Mouse (Mus musculus) Patski (cell line): ENCODE measurements at regions not wholly inside any gene's neighbourhood (a gene's known extent, or its start where the extent isn't known, plus 50 kb on each side); places are given as distances from the start of the nearest gene placed in this dataset.

Source experiments
- ATAC-seq: fragments of 100-300 bp; one replicate; pipeline ENCODE4 v1.8.0; 2021
- CTCF ChIA-PET: fragments of 350-600 bp; sonication (Branson Sonifier 250); formaldehyde crosslinking; loops from one replicate; lab custom pipeline; 2022; ENCODE audit warnings: inconsistent platforms; lab: Charles Lee
- POLR2A ChIA-PET: fragments of 350-600 bp; sonication (Branson Sonifier 250); formaldehyde crosslinking; loops from one replicate; lab custom pipeline; 2022; ENCODE audit warnings: antibody characterized with exemption, inconsistent platforms; lab: Charles Lee
- DNase-seq: peaks from one replicate; pipeline ENCODE4 v3.0.0-alpha.2; 2011; ENCODE audit warnings: low read depth, low spot score
- H3K27me3 ChIP-seq: fragments of 371-371 bp; one replicate; pipeline ENCODE4 v1.5.1; 2021
- CTCF ChIP-seq: fragments of 100-300 bp; IDR thresholded peaks from one replicate; pipeline ENCODE4 v1.5.1; 2021
- in situ Hi-C: fragments of 300-500 bp; cut with MboI; formaldehyde crosslinking; loops from 3 replicates; pipeline ENCODE4 v1.11.1; 2018; ENCODE audit warnings: low pct_unique_long_range_greater_than_20kb, mixed read lengths

DNA sequence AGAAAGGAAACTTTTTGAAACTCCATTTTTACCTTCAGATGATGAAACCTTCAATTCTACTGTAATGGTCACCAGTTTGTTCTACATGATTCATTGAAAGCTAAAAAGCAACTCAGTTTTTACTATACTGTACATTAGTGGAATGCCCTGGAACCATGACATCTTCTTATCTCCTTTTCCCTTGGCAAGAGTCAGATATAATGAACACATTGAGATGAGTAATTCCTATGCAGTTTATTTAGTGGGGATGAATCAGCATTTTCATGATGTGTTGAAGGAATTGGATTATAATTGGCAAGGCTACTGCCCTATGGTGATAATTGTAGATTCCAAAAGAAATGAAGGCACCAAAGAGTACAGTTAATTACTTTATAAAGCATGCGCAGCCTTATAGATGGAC lies 165.8 kb upstream of the Mmadhc start:
- H3K27me3 ChIP-seq: no peaks in the 10 kb centered on the region
- ChIA-PET POLR2A (no interaction called here), CTCF (interaction anchor here (1.0 kb wide), 1 partner anchor 12 kb away, joined by 3 read pairs; no protein-coding TSS in a partner anchor)
- TF ChIP-seq CTCF: no peak
- in situ Hi-C loops: loop anchor here (10.0 kb wide), 1 partner anchor 682 kb away; the partner anchor contains the start of gene Rnd3
- DNase-seq (no peak), ATAC-seq (no peak)

DNA sequence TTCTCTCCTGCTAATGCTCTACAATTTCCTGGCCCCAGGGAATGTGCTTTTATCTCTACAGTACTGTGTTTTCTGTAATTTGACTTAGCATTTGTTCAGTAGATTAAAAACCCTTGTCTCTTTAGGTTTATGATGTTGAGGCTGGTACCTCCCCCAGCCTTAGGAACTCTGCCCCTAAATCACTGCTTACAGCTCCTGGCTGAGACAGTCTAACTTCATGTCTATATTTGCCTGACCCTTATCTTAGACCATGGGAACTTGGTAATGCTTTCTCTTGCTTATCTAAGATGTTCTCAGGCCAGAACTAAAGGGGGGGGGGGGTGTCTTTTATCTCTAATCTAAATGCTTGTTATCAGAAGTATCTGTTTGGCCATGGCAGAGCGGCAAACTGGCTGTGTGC lies 160.1 kb upstream of the Mmadhc start:
- DNase-seq: no peak
- POLR2A ChIA-PET: no interaction called here
- CTCF ChIA-PET: no interaction called here
- ATAC-seq: no peak
- in situ Hi-C loops: no loop called here
- no peaks in the 10 kb centered on the region for H3K27me3 ChIP-seq
- TF ChIP-seq CTCF: no peak

DNA sequence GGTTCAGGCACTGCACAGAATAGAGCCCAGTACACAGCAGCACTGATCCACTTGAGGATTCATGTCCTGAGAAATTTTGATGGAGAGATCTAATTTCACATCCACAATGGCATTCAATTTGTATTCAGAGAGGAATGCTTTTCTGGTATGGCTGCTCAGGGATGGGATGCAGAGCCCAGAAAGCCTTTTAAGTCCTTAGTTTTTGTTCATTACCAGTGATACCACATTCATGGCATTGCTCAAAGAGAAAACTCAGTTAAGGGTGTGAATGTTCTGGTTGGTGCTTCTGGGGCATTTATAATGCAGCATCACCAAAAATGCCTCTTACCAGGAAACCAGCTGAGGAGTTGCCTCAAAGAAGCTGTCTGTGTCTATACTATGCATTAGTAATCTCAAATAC lies 151.5 kb upstream of the Mmadhc start:
- ATAC-seq: peak; percentile 76
- TF ChIP-seq CTCF: no peak
- ChIA-PET POLR2A (no interaction called here), CTCF (no interaction called here)
- no peaks in the 10 kb centered on the region for H3K27me3 ChIP-seq
- no peak for DNase-seq
- in situ Hi-C loops: no loop called here

DNA sequence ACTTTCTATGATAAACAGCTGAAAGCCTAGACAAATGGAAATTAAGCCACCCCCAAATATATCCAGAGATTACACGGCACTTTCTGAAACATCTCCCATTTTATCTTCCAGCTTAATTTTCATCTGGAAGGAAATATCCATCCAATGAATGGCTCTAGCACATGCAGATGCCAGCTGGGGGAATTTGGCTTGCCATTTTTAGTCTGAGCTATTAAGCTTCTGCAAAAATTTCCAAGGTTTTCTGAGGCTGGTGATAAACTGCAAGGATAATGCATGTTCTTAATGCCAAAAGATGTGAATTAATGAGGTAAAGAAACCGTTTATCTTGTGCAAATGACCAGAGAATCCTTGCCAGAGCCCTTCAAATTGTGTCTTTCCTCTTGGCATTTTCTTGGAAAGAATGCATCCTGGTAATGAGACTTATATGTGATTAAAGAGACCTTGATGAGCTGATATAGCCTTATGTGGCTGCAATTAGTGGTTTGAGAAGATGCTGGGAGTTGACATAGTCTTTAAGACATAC lies 149.4 kb upstream of the Mmadhc start:
- ChIA-PET POLR2A (interaction anchor here (1.6 kb wide), 1 partner anchor 8 kb away, joined by 4 read pairs; no protein-coding TSS in a partner anchor), CTCF (interaction anchor here (1.9 kb wide), 1 partner anchor 21 kb away, joined by 4 read pairs; no protein-coding TSS in a partner anchor)
- in situ Hi-C loops: no loop called here
- DNase-seq: no peak
- no peaks in the 10 kb centered on the region for H3K27me3 ChIP-seq
- ATAC-seq: no peak
- no peak for TF ChIP-seq CTCF

- in situ Hi-C loops: no loop called here
- no peak for ATAC-seq
- H3K27me3 ChIP-seq: no peaks in the 10 kb centered on the region
- ChIA-PET POLR2A (no interaction called here), CTCF (no interaction called here)
- DNase-seq: no peak
- TF ChIP-seq CTCF: no peak
These were observed 143.7 kb upstream of the Mmadhc start for GRCm38 (mm10) chr2:50440333-50440732.

DNA sequence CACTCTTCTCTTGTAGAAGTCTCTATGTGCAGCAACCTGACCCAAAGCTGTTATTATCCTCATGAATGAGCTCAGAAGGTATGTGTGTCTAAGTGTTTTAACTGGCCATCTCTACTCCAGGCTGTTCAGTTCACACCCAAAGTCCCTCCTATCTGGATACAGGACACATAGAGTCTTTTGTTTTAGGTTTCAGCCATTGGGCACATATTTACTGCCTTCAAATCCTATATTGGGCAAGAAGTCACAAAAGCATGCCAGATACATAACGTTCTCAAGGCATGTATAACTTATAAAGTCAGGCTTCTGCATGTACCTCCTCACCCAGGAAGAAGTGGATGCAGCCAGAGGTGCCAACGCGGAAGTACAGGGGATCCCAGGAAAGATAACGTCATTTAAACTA lies 136.6 kb upstream of the Mmadhc start:
- in situ Hi-C loops: no loop called here
- ATAC-seq: no peak
- ChIA-PET CTCF (interaction anchor here (0.7 kb wide), 1 partner anchor 9 kb away, joined by 3 read pairs; no protein-coding TSS in a partner anchor), POLR2A (no interaction called here)
- H3K27me3 ChIP-seq: no peaks in the 10 kb centered on the region
- no peak for TF ChIP-seq CTCF
- DNase-seq: no peak

GRCm38 (mm10) chr2:50425151-50425550 lies 128.6 kb upstream of the Mmadhc start:
- no peak for DNase-seq
- no peak for ATAC-seq
- no peaks in the 10 kb centered on the region for H3K27me3 ChIP-seq
- TF ChIP-seq CTCF: no peak
- CTCF ChIA-PET: interaction anchor here (1.3 to 1.9 kb wide), 5 partner anchors 9 to 46 kb away, joined by 3 to 5 read pairs (median 3); no protein-coding TSS in a partner anchor
- in situ Hi-C loops: no loop called here
- POLR2A ChIA-PET: no interaction called here

DNA sequence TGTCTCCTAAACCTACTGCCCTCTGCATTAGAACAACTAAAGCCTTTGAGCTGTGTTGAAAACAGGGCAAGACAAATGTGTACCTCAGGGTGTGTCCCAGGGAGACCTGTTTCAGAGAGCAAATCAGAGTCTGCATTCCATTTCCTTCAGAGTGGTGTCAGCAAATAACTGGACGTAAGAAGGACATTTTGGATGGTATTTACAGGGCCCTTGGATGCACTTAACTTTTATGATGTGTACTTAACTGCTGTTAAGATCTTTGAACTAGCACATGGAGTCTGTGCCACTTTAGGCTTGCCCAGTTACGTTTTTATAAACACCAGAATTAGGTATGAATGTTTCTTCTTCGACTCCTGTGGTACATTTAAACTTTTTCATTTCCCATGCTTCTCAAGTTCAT lies 123.0 kb upstream of the Mmadhc start:
- in situ Hi-C loops: no loop called here
- ATAC-seq: no peak
- TF ChIP-seq CTCF: no peak
- H3K27me3 ChIP-seq: no peaks in the 10 kb centered on the region
- ChIA-PET CTCF (no interaction called here), POLR2A (no interaction called here)
- DNase-seq: no peak

GRCm38 (mm10) chr2:50417643-50418042 lies 121.0 kb upstream of the Mmadhc start:
- no peak for TF ChIP-seq CTCF
- no peak for ATAC-seq
- H3K27me3 ChIP-seq: no peaks in the 10 kb centered on the region
- ChIA-PET CTCF (no interaction called here), POLR2A (no interaction called here)
- in situ Hi-C loops: no loop called here
- no peak for DNase-seq

DNA sequence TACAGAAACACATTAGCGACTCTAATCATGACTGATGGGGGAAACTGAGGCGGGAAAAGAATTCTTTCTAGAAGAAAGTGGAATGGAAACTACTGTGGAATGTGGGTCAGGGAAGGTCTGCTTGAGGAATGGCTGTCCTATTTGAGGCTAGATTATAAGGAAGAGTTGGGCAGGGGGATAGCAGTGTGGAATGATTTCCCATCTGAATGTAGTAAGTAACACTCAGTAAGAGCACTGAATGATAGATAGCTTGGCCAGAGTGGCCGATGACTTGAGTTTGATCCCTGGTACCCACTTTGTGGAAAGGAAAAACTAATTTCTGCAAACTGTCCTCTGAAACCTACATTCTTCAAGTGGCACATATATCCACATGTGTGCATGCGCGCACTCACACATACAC lies 120.5 kb upstream of the Mmadhc start:
- no peaks in the 10 kb centered on the region for H3K27me3 ChIP-seq
- ChIA-PET POLR2A (no interaction called here), CTCF (no interaction called here)
- ATAC-seq: no peak
- no peak for TF ChIP-seq CTCF
- no peak for DNase-seq
- in situ Hi-C loops: no loop called here

GRCm38 (mm10) chr2:50416056-50416455 lies 119.5 kb upstream of the Mmadhc start:
- no peak for DNase-seq
- ChIA-PET POLR2A (interaction anchor here (0.6 kb wide), 1 partner anchor 14 kb away, joined by 3 read pairs; no protein-coding TSS in a partner anchor), CTCF (interaction anchor here (1.0 kb wide), 1 partner anchor 9 kb away, joined by 3 read pairs; no protein-coding TSS in a partner anchor)

More at GRCm38 (mm10) chr2:50416056-50416455, 119.5 kb upstream of the Mmadhc start:
- in situ Hi-C loops: no loop called here
- no peak for TF ChIP-seq CTCF
- no peak for ATAC-seq
- no peaks in the 10 kb centered on the region for H3K27me3 ChIP-seq
